In genomic region chr8:126839712-126840355, GRCm38 (mm10) we compare ENCODE assay signal across 8 mouse cellular contexts.
DNase-seq lines count a peak whose midpoint lies in the region; ATAC-seq and TF ChIP-seq lines count a peak whose summit lies in the region.

No protein-coding gene starts in this region.

- peaks cover 14% of the 10 kb centered on the region; the same call in 1 of the 2 replicates for H3K4me1 ChIP-seq in cerebellum, adult 2 months (ENCODE audit: control insufficient read depth, insufficient read depth, low read length)
- H3K4me1 ChIP-seq in neural tube, embryonic 15.5 days: peaks cover 31% of the 10 kb centered on the region

- peak; percentile 91 for TF ChIP-seq CTCF in Patski (IDR thresholded peaks at IDR 0.05)
- peak; percentile 79 for TF ChIP-seq CTCF in cerebellum, adult 2 months (IDR thresholded peaks at IDR 0.05; ENCODE audit: borderline replicate concordance, insufficient read depth, low read depth, low read length)

- H3K36me3 ChIP-seq in neural tube, embryonic 15.5 days: no peaks in the 10 kb centered on the region

- CTCF ChIA-PET in Patski (lab: Charles Lee): interaction anchor here (1.0 to 2.3 kb wide), 5 partner anchors 9 to 109 kb away, joined by 3 to 9 read pairs (median 6); no protein-coding TSS in a partner anchor

- in situ Hi-C loops in Patski (cut with MboI; ENCODE audit: low pct_unique_long_range_greater_than_20kb): loop anchor here (5.0 kb wide), 1 partner anchor 153 kb away; no protein-coding TSS in a partner anchor

- peak overlapping the region; percentile 42 for H3K4me2 ChIP-seq in neural tube, embryonic 15.5 days

- 7% methylated on average over 5 of the region's 5 CpGs for WGBS in cerebellum, adult 2 months
- WGBS in neural tube, embryonic 15.5 days: 10% methylated on average over 5 of the region's 5 CpGs

- peak; percentile 89 for ATAC-seq in Patski
- peak; percentile 87 for ATAC-seq in neural tube, embryonic 15.5 days (ENCODE audit: low FRiP score)

- no peaks in the 10 kb centered on the region for H3K27me3 ChIP-seq in Patski
- no peaks in the 10 kb centered on the region for H3K27me3 ChIP-seq in cerebellum, adult 2 months (ENCODE audit: control insufficient read depth, insufficient read depth, low read length)
- no peaks in the 10 kb centered on the region for H3K27me3 ChIP-seq in neural tube, embryonic 15.5 days (replicated peaks)

- peak; percentile 98 for DNase-seq in Patski (ENCODE audit: low read depth, low spot score)
- peak; percentile 75 to 86 for DNase-seq in cerebellum, adult 2 months
- DNase-seq in forelimb bud, embryonic 11.5 days (ENCODE audit: low read depth, low spot score): peak; percentile 78
- peak; percentile 83 for DNase-seq in heart, postnatal 4 days
- peak; percentile 58 to 71 for DNase-seq in layer of hippocampus, adult 8-10 months (ENCODE audit: low spot score in 2 of 2)
- DNase-seq in lung, adult 18-20 months: peak; percentile 78 to 87
- DNase-seq in c-Kit-positive CD71-positive TER-119-positive erythroid progenitor cells, embryonic 14.5 days (ENCODE audit: low spot score): no peak

- H3K4me3 ChIP-seq in cerebellum, adult 2 months (replicated peaks; ENCODE audit: insufficient read depth, low read depth, low read length): no peak overlapping the region
- no peak overlapping the region for H3K4me3 ChIP-seq in neural tube, embryonic 15.5 days (replicated peaks)

- POLR2A ChIA-PET in Patski (lab: Charles Lee): interaction anchor here (1.5 kb wide), 1 partner anchor 245 kb away, joined by 4 read pairs; no protein-coding TSS in a partner anchor

- H3K27ac ChIP-seq in cerebellum, adult 2 months (ENCODE audit: insufficient read depth, low read length): peak overlapping the region; percentile 6; the same call in 1 of the 2 replicates
- H3K27ac ChIP-seq in neural tube, embryonic 15.5 days (replicated peaks): peak overlapping the region; percentile 86

- 0 out of 2 replicates have a peak overlapping the region, but pooled peaks have one; percentile 18 for H3K9ac ChIP-seq in neural tube, embryonic 15.5 days (replicated peaks)

- H3K9me3 ChIP-seq in neural tube, embryonic 15.5 days (replicated peaks): no peaks in the 10 kb centered on the region

- 0 out of 2 replicates have a peak, but pooled peaks have one; percentile 18 for TF ChIP-seq POLR2A in cerebellum, adult 2 months (IDR thresholded peaks at IDR 0.05; ENCODE audit: borderline replicate concordance, insufficient read depth, low read length)
